Mouse (Mus musculus) hindbrain, postnatal 0 days (tissue): Measurements from ENCODE around the gene Mobp. TPM values are rescaled to one million over a fixed set of nuclear protein-coding genes. Genes with fewer than 3 reads are reported as not detected.
A peak's percentile ranks its signal among the peaks of the same experiment; 100 is the strongest.

ENCODE experiments used
- ATAC-seq: fragments of 200-750 bp; cut with Nextera tagmentation; 2 replicates; pipeline ENCODE4 v1.8.0; 2017; ENCODE audit warnings: mild to moderate bottlenecking, moderate TSS enrichment, moderate library complexity
- DNase-seq: peaks from one replicate; pipeline ENCODE4 v3.0.0-alpha.2; 2015; ENCODE audit warnings: low spot score
- H3K27ac ChIP-seq: fragments of 300-500 bp; sonication (generic); 2 replicates; pipeline ENCODE4 v1.5.1; 2014; ENCODE audit warnings: mild to moderate bottlenecking
- H3K27me3 ChIP-seq: fragments of 300-500 bp; sonication (generic); 2 replicates; pipeline ENCODE4 v1.6.1; 2014; ENCODE audit warnings: low read length, mixed read lengths; ENCODE audit not compliant: insufficient read depth
- H3K36me3 ChIP-seq: fragments of 300-500 bp; sonication (generic); 2 replicates; pipeline ENCODE4 v1.6.1; 2014; ENCODE audit warnings: low read length, mixed read lengths; ENCODE audit not compliant: insufficient read depth
- H3K4me1 ChIP-seq: fragments of 300-500 bp; sonication (generic); 2 replicates; pipeline ENCODE4 v1.6.1; 2014; ENCODE audit warnings: antibody characterized with exemption, low read length, mixed read lengths; ENCODE audit not compliant: insufficient read depth
- H3K4me2 ChIP-seq: fragments of 300-500 bp; sonication (generic); 2 replicates; pipeline ENCODE4 v1.6.1; 2014; ENCODE audit warnings: low read depth, mild to moderate bottlenecking, low read length, moderate library complexity, mixed read lengths
- H3K4me3 ChIP-seq: fragments of 300-500 bp; sonication (generic); 2 replicates; pipeline ENCODE4 v1.5.1; 2014; ENCODE audit warnings: low read length
- H3K9ac ChIP-seq: fragments of 300-500 bp; sonication (generic); replicated peaks from 2 replicates; pipeline ENCODE4 v1.6.1; 2014; ENCODE audit warnings: mild to moderate bottlenecking, low read length, moderate library complexity, mixed read lengths
- H3K9me3 ChIP-seq: fragments of 300-500 bp; sonication (generic); 2 replicates; pipeline ENCODE4 v1.6.1; 2016; ENCODE audit warnings: low read length, mixed read lengths
- CTCF ChIP-seq: IDR thresholded peaks from 2 replicates; pipeline ENCODE4 v1.5.1; 2016; ENCODE audit warnings: antibody characterized with exemption, control low read depth, low read depth
- WGBS: fragments of 180-500 bp; shearing (Covaris S2); extraction: QIAGEN DNeasy Blood & Tissue Kit; methylation state at CpG from one replicate; pipeline ENCODE4 v1.1.7; 2014; 5-methylcytosine and 5-hydroxymethylcytosine counted together
- polyA plus RNA-seq: library from polyadenylated mRNA; unstranded; fragments of >200 nt; fragmentation: Nextera tagmentation; extraction: Ambion mirVana; gene quantifications from 2 replicates; pipeline ENCODE4 v1.2.1, GENCODE M21; 2015
- total RNA-seq: library from RNA; depleted of rRNA; stranded (reverse); fragments of >200 nt; gene quantifications from 2 replicates; pipeline ENCODE4 v1.2.3, GENCODE M21; 2014

The Mobp gene
- total and polyA plus RNA-seq, 2 experiments from 2014 or later, result 6.8 to 13.4 TPM

GRCm38 (mm10) chr9:120134529-120135160 is 14.9 kb upstream of the Mobp start:
- WGBS, result 88% methylated on average over 13 of the region's 13 CpGs
- no peak for ATAC-seq

GRCm38 (mm10) chr9:120135454-120135853 is 14.1 kb upstream of the Mobp start:
- peaks cover 24% of the 10 kb centered on the region for H3K36me3 ChIP-seq
- DNase-seq (no peak), ATAC-seq (no peak)
- TF ChIP-seq CTCF, result no peak
- H3K4me3 ChIP-seq, result no peak overlapping the region
- no peaks in the 10 kb centered on the region for H3K9me3 ChIP-seq
- no peaks in the 10 kb centered on the region for H3K27me3 ChIP-seq
- WGBS, result 89% methylated on average over 11 of the region's 11 CpGs
- H3K9ac ChIP-seq, result no peak overlapping the region
- H3K4me1 ChIP-seq, result no peaks in the 10 kb centered on the region
- no peak overlapping the region for H3K27ac ChIP-seq
- H3K4me2 ChIP-seq, result no peak overlapping the region

More at GRCm38 (mm10) chr9:120134529-120135160, 14.9 kb upstream of the Mobp start:
- Histone ChIP-seq H3K9me3 (no peaks in the 10 kb centered on the region), H3K36me3 (peaks cover 29% of the 10 kb centered on the region), H3K27ac (no peak overlapping the region), H3K4me3 (no peak overlapping the region), H3K4me2 (no peak overlapping the region), H3K4me1 (no peaks in the 10 kb centered on the region), H3K27me3 (no peaks in the 10 kb centered on the region), H3K9ac (no peak overlapping the region)
- no peak for TF ChIP-seq CTCF
- no peak for DNase-seq

GRCm38 (mm10) chr9:120140652-120141051 is 8.9 kb upstream of the Mobp start:
- H3K36me3 ChIP-seq, result no peaks in the 10 kb centered on the region
- DNase-seq, result peak; percentile 92
- peak; percentile 83; the same call in 1 of the 2 replicates for ATAC-seq
- no peak overlapping the region for H3K9ac ChIP-seq
- H3K4me1 ChIP-seq, result no peaks in the 10 kb centered on the region
- no peak overlapping the region for H3K27ac ChIP-seq
- WGBS, result 7% methylated on average over 4 of the region's 4 CpGs
- no peaks in the 10 kb centered on the region for H3K27me3 ChIP-seq
- H3K9me3 ChIP-seq, result no peaks in the 10 kb centered on the region
- peak; percentile 97 for TF ChIP-seq CTCF
- no peak overlapping the region for H3K4me2 ChIP-seq
- no peak overlapping the region for H3K4me3 ChIP-seq

- 83% methylated on average over 13 of the region's 13 CpGs for WGBS
- no peak for TF ChIP-seq CTCF
- Histone ChIP-seq H3K9me3 (no peaks in the 10 kb centered on the region), H3K36me3 (no peaks in the 10 kb centered on the region), H3K27me3 (no peaks in the 10 kb centered on the region), H3K27ac (no peak overlapping the region), H3K4me3 (no peak overlapping the region), H3K4me1 (no peaks in the 10 kb centered on the region), H3K9ac (no peak overlapping the region), H3K4me2 (no peak overlapping the region)
- no peak for ATAC-seq
- no peak for DNase-seq
Measured at GRCm38 (mm10) chr9:120144474-120144873, 5.0 kb upstream of the Mobp start.

- no peaks in the 10 kb centered on the region for H3K36me3 ChIP-seq
- no peaks in the 10 kb centered on the region for H3K4me1 ChIP-seq
- DNase-seq (no peak), ATAC-seq (no peak)
- 75% methylated on average over 5 of the region's 5 CpGs for WGBS
- H3K9ac ChIP-seq, result no peak overlapping the region
- no peak overlapping the region for H3K4me3 ChIP-seq
- no peak overlapping the region for H3K4me2 ChIP-seq
- H3K27me3 ChIP-seq, result no peaks in the 10 kb centered on the region
- no peaks in the 10 kb centered on the region for H3K9me3 ChIP-seq
- H3K27ac ChIP-seq, result no peak overlapping the region
- no peak for TF ChIP-seq CTCF
Measured at GRCm38 (mm10) chr9:120151152-120151551, 1.6 kb downstream of the Mobp start.

GRCm38 (mm10) chr9:120151906-120152399 is 2.4 kb downstream of the Mobp start:
- TF ChIP-seq CTCF, result no peak
- Histone ChIP-seq H3K4me3 (no peak overlapping the region), H3K27me3 (no peaks in the 10 kb centered on the region), H3K4me2 (no peak overlapping the region), H3K9ac (no peak overlapping the region), H3K9me3 (no peaks in the 10 kb centered on the region), H3K27ac (no peak overlapping the region), H3K4me1 (no peaks in the 10 kb centered on the region), H3K36me3 (no peaks in the 10 kb centered on the region)
- DNase-seq, result no peak
- 74% methylated on average over 12 of the region's 12 CpGs for WGBS
- ATAC-seq, result no peak

GRCm38 (mm10) chr9:120158047-120158446 is 8.5 kb downstream of the Mobp start:
- Histone ChIP-seq H3K4me2 (no peak overlapping the region), H3K27ac (no peak overlapping the region), H3K4me1 (no peaks in the 10 kb centered on the region), H3K4me3 (no peak overlapping the region), H3K9ac (no peak overlapping the region), H3K27me3 (no peaks in the 10 kb centered on the region), H3K36me3 (no peaks in the 10 kb centered on the region), H3K9me3 (no peaks in the 10 kb centered on the region)
- 43% methylated on average over 4 of the region's 4 CpGs for WGBS
- ATAC-seq, result no peak
- DNase-seq, result no peak
- no peak for TF ChIP-seq CTCF
